Mouse (Mus musculus): ENCODE data around the gene Cxcl2.

GRCm38 (mm10) chr5:90936706-90937105 is 33.0 kb downstream of the Cxcl2 start:
- TF ChIP-seq CTCF (conservative IDR thresholded peaks at IDR 0.05; ENCODE audit: low read length): no peak
- TF ChIP-seq POU5F1 (IDR thresholded peaks at IDR 0.05; ENCODE audit: borderline replicate concordance, low read length): no peak
- no peak for TF ChIP-seq NANOG (IDR thresholded peaks at IDR 0.05; ENCODE audit: borderline replicate concordance, low read length)

All from E14TG2a.4 (cell line).